Mouse (Mus musculus) urinary bladder, adult 2 months (tissue): ENCODE results near the gene Hoxd11. TPM values are rescaled to one million over a fixed set of nuclear protein-coding genes. Genes with fewer than 3 reads are reported as not detected.

ENCODE experiments used
- DNase-seq: peaks from one replicate; pipeline ENCODE4 v3.0.0; 2022; ENCODE audit warnings: low spot score
- polyA plus RNA-seq: library from polyadenylated mRNA; depleted of rRNA; stranded (reverse); fragments of >200 nt; gene quantifications from 2 replicates; pipeline ENCODE4 v1.2.3, GENCODE M21; 2012

Hoxd11 gene
- polyA plus RNA-seq, 1 experiment = 8.1 TPM

DNA sequence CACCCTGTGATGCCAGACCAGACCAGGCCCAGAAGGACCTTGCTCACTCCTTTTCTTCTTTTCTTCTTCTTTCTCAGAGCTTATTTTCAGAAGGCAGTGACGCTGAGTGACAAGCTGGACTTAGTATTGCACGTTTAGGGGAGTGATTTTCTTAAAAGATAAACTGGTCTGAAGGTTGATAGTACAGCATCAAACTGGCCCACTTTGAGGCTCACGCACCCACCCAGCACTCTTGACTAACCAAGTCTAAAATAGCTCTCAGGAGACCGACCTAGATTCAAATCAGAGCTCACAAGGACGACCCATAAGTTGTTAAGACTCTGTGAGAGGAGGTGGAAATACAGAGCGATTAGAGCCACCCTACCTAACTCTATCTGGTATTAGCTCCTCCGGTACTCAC is 12.9 kb upstream of the Hoxd11 start:
- DNase-seq = no peak

DNA sequence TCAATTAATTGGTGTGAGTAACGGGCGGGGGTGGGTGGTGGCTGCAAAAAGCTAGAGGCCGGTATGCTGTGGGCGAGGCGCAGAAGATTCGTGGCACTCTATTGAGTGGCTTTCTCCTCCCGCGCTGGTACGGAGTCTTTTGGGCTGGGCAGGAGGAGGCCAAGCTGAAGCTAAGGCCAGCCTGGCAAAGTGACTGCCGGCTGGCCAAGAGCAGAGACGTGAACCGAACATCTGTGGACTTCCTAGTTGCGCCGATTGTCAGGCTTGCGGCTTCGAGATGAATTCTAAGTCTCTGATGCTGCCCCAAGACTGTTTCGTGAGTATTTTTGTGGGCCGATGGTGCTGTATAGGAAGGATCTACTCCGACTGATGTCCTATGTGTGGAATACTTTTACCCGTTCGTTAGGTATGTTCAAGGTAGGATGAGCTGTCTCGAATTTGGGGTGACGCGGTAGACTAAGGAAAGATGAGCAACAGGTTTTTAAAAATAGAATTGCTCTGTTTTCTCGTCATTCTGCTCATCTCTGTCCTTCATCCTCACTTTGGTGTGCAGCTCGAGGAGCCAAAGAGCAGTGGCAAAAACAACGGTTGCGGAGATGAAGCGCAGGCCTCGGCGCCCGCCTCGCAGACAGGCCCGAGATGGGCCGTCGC is 12.0 kb upstream of the Hoxd11 start:
- no peak for DNase-seq

DNA sequence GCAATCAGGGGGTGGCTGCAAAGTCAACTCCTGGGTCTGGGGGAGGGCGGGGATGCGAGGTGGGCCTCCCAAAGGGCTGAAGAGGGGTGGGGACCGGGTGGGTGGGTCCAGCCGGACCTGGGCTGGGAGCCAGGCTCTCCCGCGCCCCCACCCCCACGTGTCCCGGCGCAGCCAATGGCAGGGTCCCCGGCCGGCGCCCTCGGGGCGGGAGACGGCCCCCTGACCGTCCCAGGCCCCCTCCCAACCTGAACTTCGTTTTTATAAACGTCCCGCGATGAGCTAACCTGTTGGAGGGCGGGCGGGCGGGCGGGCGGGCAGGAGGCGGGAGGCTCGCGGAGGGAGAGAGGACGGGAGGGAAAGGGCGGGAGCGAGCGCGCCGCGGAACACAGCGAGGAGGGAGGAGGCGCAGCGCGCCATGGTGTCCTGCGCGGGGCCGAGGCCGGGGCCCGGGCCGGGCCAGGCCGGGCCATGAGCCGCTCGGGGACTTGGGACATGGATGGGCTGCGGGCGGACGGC is 11.5 kb upstream of the Hoxd11 start, which contains the start of gene Hoxd13:
TSS of gene Hoxd13 (plus strand) at position 469 of the 516 bp plus-strand sequence.
- DNase-seq = no peak

DNA sequence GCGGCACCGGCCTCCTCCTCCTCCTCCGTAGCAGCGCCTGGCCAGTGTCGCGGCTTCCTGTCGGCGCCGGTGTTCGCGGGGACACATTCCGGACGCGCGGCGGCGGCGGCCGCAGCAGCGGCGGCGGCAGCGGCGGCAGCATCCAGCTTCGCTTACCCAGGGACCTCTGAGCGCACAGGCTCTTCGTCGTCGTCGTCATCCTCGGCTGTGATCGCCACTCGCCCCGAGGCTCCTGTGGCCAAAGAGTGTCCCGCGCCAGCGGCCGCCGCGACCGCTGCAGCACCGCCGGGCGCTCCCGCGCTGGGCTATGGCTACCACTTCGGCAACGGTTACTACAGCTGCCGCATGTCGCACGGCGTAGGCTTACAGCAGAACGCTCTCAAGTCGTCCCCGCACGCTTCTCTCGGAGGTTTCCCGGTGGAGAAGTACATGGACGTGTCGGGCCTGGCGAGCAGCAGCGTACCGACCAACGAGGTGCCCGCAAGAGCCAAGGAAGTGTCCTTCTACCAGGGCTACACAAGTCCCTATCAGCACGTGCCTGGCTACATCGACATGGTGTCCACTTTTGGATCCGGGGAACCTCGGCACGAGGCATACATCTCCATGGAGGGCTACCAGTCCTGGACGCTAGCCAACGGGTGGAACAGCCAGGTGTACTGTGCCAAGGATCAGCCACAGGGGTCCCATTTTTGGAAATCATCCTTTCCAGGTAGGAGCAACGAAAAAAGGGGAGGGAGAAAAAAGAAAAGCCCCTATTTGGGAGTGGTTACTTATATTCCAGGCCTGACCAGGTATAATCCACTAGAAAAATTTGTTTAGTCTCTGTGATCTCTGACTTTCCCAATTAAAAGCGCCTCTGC is 10.8 kb upstream of the Hoxd11 start:
- DNase-seq = no peak

DNA sequence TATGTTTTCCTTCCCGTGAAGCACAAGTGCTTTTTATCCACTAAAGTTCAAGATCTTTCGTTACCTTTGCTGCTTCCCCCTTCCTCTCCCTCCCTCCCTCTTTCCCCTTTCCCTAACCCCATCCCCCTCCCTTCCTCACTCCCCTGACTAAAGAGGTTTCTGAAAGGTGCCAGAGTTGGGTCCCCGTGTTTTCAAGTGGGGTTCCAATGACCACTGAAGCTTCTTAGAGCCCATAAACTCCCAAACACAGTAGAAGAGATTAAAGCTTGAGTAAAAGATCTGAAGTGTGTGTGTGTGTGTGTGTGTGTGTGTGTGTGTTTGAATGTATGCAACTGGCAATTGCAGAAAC is 10.2 kb upstream of the Hoxd11 start:
- no peak for DNase-seq

DNA sequence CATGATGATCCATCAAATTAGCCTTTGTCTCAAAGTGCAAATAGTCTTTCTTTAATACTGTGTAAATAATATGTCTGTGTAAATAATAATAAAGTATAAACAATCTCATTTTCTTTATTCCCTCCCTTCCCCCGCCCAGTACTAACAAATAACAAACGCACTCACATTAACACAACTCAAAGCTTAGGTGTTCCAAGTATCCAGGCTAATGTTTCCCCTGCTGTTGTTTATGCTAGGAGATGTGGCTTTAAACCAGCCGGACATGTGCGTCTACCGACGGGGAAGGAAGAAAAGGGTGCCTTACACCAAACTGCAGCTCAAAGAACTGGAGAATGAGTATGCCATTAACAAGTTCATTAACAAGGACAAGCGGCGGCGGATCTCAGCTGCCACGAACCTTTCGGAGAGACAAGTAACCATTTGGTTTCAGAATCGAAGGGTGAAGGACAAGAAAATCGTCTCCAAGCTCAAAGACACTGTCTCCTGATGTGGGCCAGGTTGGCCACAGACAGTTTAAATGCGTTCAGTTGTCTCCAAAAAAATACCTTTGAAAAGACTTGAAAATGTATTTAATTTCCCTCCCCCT is 9.6 kb upstream of the Hoxd11 start:
- no peak for DNase-seq

DNA sequence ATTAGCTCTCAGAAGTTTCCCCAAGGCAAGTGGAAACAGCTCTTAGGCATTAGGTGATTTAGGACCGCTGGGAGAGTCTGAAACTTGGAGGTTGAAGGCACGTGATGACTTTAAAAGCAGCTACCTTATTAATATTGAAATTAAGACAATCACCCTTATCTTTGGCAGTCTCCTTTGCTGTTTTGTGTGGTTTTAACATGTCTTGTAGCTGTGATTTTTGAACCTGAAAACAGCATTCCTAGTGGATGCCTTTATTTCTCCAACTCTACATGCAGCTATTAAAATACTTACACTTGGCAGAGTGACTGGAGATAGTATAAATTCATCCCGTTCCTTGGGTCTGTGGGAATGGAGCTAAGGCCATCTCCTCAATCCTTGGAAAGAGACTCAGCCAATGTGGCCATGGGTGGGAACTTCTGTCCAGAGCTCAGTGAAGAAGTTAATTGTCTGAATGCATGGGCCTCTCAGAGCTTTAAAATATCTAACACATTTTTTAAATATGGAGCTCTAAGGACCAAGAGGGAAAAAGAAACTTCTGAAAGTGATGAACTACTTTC is 8.6 kb upstream of the Hoxd11 start:
- no peak for DNase-seq

DNA sequence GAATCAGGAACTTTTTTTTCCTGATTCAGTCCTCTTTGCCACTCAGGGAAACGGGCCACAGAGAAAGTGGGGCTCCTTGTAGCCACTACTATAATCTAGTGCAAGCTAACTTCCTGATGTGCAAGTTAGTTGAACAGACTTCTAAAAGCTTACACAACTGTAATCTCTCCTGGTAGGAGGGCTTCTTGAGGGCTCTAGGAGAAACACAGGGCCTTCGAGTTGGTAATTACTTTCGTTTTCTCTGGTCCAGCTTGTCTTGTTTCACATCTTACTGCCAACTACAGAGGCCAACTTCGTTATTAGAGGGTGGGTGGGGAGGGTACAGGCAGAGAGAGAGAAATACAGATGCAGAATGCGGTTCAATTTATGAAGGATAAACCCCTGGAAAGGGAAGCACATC is 7.5 kb upstream of the Hoxd11 start:
- no peak for DNase-seq

DNA sequence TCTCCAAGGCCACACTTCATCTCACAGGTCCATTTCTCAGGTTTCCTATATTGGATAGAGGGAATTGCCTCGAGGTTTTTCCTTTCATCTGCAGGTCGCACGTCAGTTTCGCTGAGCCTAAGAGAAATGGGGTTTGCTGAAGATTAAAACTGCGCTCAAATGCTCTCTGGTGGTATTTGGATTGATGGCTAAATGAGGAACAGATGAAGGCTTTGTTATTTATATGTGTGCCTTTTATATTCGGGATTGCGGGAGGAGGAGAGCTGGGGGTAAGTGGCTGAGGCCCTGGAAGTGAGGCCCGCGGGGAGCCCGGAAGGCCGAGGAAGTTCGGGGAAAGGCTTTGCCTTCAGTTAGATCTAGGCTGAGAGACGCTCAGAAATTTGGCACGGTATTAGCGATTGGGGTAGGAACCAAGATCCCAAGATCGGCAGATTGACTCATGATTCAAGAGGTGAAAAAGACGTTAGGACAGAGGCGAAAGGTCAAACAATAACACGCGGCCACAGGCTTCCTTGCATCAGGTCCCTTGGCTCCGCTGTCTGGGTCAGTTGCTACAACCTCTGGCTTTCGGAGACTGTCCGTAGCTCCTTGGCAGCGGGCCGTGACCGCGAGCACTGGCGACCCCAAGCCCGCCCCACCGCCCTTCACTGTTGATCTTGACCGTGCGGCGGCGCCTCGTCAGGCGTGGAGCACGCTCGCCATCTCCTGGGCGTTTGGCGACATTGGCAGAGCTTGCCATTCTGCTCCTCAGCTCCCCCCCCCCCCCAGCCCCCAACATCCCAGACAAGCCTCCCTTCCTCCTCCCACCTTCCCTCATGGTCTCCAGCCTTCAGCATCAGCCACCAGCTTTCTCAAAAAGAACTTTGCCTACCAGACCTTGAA is 6.6 kb upstream of the Hoxd11 start:
- peak; percentile 51 for DNase-seq

DNA sequence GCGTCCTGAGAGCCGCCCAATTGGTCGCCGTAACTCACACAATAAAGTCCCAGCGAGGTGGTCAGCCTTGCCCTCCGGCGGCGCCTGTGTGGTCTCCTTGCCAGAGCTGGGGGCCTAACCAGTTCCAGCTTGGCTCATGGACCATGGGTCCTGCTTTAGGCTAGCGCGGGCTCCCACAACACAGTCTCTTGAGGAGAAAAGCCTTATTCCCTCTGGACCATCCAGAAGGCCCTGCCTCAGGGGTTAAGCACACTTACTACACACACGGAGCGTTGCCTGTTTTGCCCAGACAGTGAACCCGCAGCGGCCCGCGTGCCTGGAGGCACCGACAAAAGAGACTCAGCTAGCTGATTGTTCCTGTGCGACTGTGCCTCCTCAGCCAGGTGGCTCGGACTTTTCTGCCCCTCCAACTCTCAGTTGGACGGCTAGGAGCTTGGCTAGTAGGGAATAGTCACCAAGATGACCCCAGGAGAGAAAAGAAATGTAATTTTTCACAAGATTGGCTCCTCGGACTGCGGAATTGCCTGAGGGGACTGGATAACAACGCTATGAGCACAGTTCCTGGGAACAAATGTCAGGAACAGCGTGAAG is 5.4 kb upstream of the Hoxd11 start:
- DNase-seq = no peak

DNA sequence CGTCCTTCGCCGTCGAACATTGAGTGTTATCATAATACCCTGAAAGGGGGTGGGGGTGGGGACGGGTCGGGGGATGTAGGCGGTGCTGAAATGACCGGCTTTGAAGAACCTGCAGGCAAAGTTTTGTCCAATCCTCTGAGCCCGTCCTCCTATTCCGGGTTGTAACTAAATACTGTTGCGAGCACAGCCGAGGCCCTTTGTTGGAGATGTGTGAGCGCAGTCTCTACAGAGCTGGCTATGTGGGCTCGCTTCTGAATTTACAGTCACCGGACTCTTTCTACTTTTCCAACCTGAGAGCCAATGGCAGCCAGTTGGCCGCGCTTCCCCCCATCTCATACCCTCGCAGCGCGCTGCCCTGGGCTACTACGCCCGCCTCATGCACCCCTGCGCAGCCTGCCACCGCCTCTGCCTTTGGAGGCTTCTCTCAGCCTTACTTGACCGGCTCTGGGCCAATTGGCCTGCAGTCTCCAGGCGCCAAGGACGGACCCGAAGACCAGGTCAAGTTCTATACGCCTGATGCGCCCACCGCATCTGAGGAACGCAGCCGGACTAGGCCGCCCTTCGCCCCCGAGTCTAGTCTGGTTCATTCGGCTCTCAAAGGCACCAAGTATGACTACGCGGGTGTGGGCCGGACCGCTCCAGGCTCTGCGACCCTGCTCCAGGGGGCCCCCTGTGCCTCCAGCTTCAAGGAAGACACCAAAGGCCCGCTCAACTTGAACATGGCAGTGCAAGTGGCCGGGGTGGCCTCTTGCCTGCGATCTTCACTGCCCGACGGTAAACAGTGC is 4.3 kb upstream of the Hoxd11 start, which contains the start of gene Hoxd12:
TSS of gene Hoxd12 (plus strand) at position 133 of the 785 bp plus-strand sequence.
- DNase-seq = no peak

DNA sequence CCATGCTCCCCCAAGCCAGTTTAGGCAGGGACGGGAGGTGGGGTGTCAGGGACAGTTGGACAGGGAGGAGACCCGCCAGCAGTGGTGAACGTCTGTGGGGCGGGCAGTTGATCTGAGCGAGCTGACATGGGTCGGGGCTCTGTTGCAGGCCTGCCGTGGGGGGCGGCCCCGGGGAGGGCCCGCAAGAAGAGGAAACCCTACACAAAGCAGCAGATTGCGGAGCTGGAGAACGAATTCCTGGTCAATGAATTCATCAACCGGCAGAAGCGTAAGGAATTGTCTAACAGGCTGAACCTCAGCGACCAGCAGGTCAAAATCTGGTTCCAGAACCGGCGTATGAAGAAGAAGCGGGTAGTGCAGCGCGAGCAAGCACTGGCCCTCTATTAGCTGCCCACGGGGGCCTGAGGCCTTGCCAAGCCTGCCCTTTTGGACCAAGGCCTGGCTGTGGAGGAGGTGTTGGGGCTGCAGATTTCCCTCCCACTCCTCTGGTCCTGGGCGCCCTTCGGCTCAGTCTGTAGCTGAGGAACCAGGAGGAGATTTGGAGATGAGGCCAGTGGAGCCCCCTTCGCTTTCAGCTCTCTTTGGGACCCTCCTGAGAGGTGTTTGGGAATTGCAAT is 3.6 kb upstream of the Hoxd11 start:
- no peak for DNase-seq

DNA sequence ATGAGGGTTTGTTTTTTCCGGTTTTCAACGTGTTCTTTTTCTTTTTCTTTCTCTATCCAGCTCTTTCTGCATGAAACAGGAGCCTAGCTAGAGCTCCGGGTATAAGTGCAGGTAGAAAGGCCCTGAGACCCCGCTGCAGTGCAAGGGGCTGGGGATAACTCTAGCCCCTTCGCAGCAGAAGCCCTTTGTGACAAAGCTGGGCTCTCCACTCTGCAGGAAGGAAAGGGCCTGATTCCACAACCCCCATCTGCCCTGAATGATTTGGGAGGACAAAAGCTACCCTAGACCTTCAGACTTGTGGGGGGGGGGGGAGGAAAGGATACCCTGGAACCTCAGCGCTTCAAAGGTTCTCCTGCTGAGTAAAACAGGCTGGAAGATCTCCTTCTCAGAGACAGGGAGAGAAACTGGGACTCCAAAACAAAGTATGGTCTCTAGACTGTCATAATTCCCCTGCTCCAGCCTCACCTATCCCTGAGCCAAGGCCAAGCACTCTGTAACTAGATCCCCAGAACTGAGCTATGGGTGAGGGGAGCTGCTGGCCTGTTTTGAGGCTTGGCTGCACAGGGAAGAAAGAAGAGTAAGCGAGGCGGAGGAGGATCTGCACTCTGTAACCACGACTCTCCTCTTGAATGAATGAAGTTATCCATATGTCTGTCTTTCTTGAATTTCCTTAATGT is 2.8 kb upstream of the Hoxd11 start:
- DNase-seq = no peak

DNA sequence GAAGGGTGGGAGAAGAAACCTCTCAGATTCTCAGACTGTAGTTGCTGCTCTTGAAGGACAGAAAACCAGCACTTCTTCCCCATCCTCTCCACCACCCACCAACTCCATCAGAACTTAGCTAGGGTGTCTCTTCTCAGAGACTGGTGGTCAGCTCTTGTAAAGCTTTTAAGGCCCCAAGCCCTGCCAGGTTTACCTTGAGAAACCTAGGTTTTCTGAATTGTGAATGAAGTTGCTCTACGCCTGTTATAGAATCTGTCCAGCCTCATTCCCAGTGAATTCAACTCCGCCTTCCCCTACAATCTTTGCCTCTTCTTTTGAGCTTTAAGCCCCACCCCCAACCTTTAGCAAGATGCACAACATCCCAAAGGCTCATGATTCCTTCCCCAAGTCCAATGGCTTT is 2.3 kb upstream of the Hoxd11 start:
- no peak for DNase-seq

DNA sequence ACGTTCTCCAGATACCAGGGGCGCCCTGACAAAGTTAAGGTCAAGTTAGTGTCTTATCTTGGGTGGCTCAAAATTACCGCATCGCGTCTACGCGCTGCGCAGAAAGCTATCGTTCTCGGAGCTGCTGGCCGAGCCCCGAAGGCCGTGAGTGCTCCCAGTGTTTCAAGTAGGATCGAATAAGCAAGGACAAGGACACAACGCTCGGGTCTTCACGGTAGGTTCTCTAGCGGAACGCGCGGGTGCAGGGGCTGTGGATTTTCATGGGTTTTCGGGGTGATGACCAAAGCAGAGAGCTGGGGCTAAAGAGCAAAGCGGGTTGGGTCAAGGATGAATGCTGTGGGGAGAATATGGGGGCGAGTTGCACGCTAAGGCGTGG is 227 bp downstream of the Hoxd11 start:
- peak; percentile 34 for DNase-seq

DNA sequence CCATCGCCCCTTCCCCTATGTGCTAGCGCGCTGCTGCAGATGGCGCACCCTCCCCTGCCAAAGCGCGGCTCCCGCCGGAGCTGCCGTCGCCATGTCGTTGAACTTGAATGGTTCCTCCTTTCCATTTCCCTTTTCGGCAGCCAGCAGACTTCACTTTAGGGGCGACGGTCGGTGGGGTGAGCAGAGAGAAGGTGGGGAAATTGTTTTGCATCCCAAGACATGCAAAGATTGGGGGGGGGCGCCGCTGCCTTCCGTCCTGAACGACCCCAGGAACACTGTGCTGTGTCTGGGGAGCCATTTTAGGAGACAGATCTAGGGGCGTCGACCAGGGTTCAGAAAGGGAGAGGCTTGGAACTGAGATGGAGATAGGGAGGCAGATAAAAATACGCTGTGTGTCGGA is 623 bp downstream of the Hoxd11 start:
- no peak for DNase-seq

DNA sequence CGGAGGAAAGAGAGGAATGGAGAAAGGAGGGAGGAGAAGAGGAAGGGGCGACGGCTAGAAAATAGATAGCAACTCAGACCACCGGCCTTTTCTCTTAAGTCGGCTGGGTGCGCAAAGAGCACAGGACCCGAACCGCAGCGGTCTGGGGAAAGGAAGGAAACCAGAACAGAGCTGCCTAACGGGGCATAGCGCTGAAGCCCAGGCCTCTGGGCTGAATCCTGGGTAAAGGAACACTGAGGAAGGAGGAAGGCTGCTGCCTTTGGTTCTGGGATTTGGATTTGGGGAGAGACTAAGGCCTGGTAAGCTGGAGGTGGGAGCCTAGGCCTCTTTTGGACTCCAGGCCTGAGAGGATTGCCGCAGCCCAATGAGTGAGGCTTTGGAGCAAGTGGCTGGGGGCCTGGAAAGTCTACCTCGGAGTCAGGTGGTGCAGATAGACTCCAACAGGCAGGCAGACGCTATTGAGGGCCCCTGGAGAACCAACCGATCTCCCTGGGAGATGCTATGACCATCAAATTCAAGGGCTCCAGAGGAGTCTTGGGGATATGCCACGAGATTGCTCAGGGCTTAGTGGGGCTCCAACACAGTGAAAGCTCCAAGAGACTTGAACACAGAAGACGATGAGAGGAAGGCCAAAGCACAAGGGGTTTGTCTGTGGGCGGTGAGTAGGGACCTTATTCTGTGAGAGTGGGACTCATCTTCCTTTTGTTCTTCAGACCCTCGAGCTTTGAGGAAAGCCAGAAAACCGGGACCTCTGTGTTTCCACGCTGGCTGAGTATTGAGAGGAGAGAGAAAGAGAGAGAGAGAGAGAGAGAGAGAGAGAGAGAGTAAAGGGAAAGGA is 1.4 kb downstream of the Hoxd11 start:
- DNase-seq = no peak
